Mouse (Mus musculus): ENCODE results near the gene Ptbp2.

Gene Ptbp2

DNA sequence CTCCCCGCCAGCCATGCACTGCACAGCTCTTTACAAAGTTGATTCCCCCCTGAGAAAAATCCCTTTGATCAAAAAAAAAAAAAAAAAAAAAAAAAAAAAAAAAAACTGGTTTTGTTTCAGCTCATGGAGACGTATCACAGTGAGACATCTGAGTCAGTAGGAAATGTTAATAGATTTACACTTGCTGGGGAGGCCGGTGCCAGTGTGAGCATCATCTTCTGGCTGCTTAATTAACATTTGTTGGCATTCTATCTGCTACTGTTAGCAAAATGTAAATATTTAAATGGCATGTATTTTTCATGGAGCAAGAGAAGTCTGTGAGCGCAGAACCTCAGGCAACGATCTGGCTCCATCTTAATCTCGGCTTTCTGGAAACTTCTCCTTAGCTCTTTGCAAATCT is 99.5 kb downstream of the Ptbp2 start:
- no peak for DNase-seq (ENCODE audit: low spot score)
